Mouse (Mus musculus): Measurements from ENCODE around the gene Thap3. TPM values are rescaled to one million over a fixed set of nuclear protein-coding genes. Genes with fewer than 3 reads are reported as not detected.

The Thap3 gene
- 57.3 and 88.5 TPM in 2 replicates for polyA plus RNA-seq (2012; rRNA removed; ENCODE audit: low replicate concordance)

GRCm38 (mm10) chr4:151988342-151989109 lies at the start of gene Thap3:
TSS of gene Thap3 (minus strand) at chr4:151988997.

GRCm38 (mm10) chr4:152038225-152038984 lies 49.6 kb upstream of the Thap3 start, which contains the start of gene Tas1r1:
TSS of gene Tas1r1 (minus strand) at chr4:152038568.

GRCm38 (mm10) chr4:152027524-152027923 lies 38.7 kb upstream of the Thap3 start, which contains the start of gene Zbtb48:
TSS of gene Zbtb48 (minus strand) at chr4:152027671.

GRCm38 (mm10) chr4:152008622-152009075 lies 19.9 kb upstream of the Thap3 start, which contains the start of gene Klhl21:
TSS of gene Klhl21 (plus strand) at chr4:152008803.

GRCm38 (mm10) chr4:151996173-151996950 lies 7.6 kb upstream of the Thap3 start, which contains the start of gene Phf13:
TSS of gene Phf13 (minus strand) at chr4:151996258.

GRCm38 (mm10) chr4:151933505-151934214 lies 55.1 kb downstream of the Thap3 start, which contains the start of gene Dnajc11:
TSS of gene Dnajc11 (plus strand) at chr4:151933691.

Other genes starting within 250 kb of the Thap3 start
- gene Camta1, start 127.1 kb downstream of the Thap3 start, polyA plus RNA-seq (2012; rRNA removed; ENCODE audit: low replicate concordance): 7.6 and 10.7 TPM in 2 replicates
- 44.0 and 49.1 TPM in 2 replicates for gene Dnajc11, start 55.3 kb downstream of the Thap3 start, polyA plus RNA-seq (2012; rRNA removed; ENCODE audit: low replicate concordance)
- 8.7 and 13.2 TPM in 2 replicates for gene Phf13, start 7.3 kb upstream of the Thap3 start, polyA plus RNA-seq (2012; rRNA removed; ENCODE audit: low replicate concordance)
- 32.3 and 50.8 TPM in 2 replicates for gene Klhl21, start 19.8 kb upstream of the Thap3 start, polyA plus RNA-seq (2012; rRNA removed; ENCODE audit: low replicate concordance)
- 10.8 and 17.5 TPM in 2 replicates for gene Zbtb48, start 38.7 kb upstream of the Thap3 start, polyA plus RNA-seq (2012; rRNA removed; ENCODE audit: low replicate concordance)
- gene Tas1r1, start 49.6 kb upstream of the Thap3 start, polyA plus RNA-seq (2012; rRNA removed; ENCODE audit: low replicate concordance): 0.07 and 0.59 TPM in 2 replicates
- 21.4 and 28.0 TPM in 2 replicates for gene Nol9, start 50.3 kb upstream of the Thap3 start, polyA plus RNA-seq (2012; rRNA removed; ENCODE audit: low replicate concordance)
- gene Plekhg5, start 83.5 kb upstream of the Thap3 start, polyA plus RNA-seq (2012; rRNA removed; ENCODE audit: low replicate concordance): 36.3 and 49.8 TPM in 2 replicates
- gene Tnfrsf25, start 126.9 kb upstream of the Thap3 start, polyA plus RNA-seq (2012; rRNA removed; ENCODE audit: low replicate concordance): 22.6 and 29.2 TPM in 2 replicates
- gene Espn, start 163.4 kb upstream of the Thap3 start, polyA plus RNA-seq (2012; rRNA removed; ENCODE audit: low replicate concordance): 2.4 and 6.5 TPM in 2 replicates
- 0.19 and 0.22 TPM in 2 replicates for gene Hes2, start 169.9 kb upstream of the Thap3 start, polyA plus RNA-seq (2012; rRNA removed; ENCODE audit: low replicate concordance)
- 19.6 and 21.3 TPM in 2 replicates for gene Acot7, start 189.1 kb upstream of the Thap3 start, polyA plus RNA-seq (2012; rRNA removed; ENCODE audit: low replicate concordance)

All from mammary gland, adult 2 months (tissue).